Mouse (Mus musculus) adrenal gland, adult 8-10 months (tissue): ENCODE results near the gene Bcar3. TPM values are rescaled to one million over a fixed set of nuclear protein-coding genes. Genes with fewer than 3 reads are reported as not detected.
"Not testable (repeated sequence)": the region's sequence is repeated elsewhere in the genome, so short reads cannot be mapped to it uniquely, and the experiment has no call there.

ENCODE experiments used
- DNase-seq: peaks from one replicate; pipeline ENCODE4 v3.0.0; 2022
- total RNA-seq, 4 experiments: library from RNA; stranded (reverse); gene quantifications; 2 replicates each; pipeline ENCODE4 v1.2.4; 2022

The Bcar3 gene
- total RNA-seq, 4 experiments from 2014 or later: 64.1 to 91.3 (median 70.4) TPM

GRCm38 (mm10) chr3:122386444-122386843 lies 92.5 kb downstream of the Bcar3 start:
- no peak for DNase-seq

- DNase-seq: no peak
Measured at GRCm38 (mm10) chr3:122387771-122388170, 93.8 kb downstream of the Bcar3 start.

DNA sequence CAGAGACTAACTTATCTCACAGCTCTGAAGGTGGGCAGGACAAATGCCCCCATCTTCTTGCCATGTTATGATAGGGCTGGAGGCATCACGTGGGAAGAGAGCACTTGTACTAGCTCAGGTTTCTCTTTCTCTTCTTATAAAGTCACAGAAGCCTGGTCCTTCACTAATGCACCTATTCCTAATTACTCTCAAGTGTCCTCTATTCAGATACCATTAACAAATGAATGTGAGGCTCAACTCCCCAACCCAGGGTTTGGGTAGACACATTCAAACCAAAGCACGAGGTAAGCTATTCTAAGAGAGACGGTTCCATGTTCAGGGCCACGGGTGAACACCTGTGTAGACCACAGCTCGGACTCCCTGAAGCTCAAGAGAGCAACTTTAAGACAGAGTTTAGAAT lies 96.0 kb downstream of the Bcar3 start:
- DNase-seq: no peak

- no peak for DNase-seq
Measured at GRCm38 (mm10) chr3:122391098-122391497, 97.2 kb downstream of the Bcar3 start.

- no peak for DNase-seq
Measured at GRCm38 (mm10) chr3:122391816-122392215, 97.9 kb downstream of the Bcar3 start.

DNA sequence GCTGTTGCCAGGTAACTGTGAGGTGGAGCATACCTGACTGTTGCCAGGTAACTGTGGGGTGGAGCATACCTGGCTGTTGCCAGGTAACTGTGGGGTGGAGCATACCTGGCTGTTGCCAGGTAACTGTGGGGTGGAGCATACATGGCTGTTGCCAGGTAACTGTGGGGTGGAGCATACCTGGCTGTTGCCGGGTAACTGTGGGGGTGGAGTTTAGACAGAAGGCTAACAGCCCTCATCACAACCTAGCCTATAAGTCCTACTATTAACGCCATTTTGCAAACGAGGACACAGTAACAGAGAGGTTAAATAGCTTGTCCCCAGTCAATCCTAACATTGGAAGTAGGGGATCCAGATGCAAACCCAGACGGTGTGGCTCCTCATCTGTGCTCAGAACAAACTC lies 99.5 kb downstream of the Bcar3 start:
- not testable (repeated sequence) for DNase-seq

GRCm38 (mm10) chr3:122393836-122394374 lies 100.0 kb downstream of the Bcar3 start:
- DNase-seq: no peak

GRCm38 (mm10) chr3:122396957-122397356 lies 103.0 kb downstream of the Bcar3 start:
- no peak for DNase-seq

GRCm38 (mm10) chr3:122397401-122397800 lies 103.5 kb downstream of the Bcar3 start:
- DNase-seq: no peak

- no peak for DNase-seq
Measured at GRCm38 (mm10) chr3:122401011-122401410, 107.1 kb downstream of the Bcar3 start.

DNA sequence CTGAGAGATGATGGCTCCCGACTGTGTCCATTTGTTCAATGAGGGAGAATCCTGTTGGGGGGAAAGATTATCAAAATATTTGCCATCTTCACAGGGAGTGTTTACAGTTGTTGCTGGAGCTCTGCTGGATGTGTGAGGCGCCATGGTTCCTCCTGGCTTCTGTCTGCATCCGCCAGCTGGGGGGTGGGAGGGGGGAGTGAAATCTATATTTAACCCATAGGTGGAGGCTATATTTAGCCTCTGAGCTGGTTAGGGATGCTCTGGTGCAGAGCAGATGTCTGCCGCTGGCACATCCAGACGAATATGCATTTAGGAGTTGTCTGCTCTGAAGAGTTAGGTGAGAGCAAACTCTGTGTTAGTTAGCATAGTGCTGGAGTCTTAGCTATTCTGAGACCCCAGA lies 108.2 kb downstream of the Bcar3 start:
- no peak for DNase-seq

GRCm38 (mm10) chr3:122403860-122404557 lies 110.1 kb downstream of the Bcar3 start:
- DNase-seq: no peak

- no peak for DNase-seq
Measured at GRCm38 (mm10) chr3:122405203-122405956, 111.4 kb downstream of the Bcar3 start.

- no peak for DNase-seq
Measured at GRCm38 (mm10) chr3:122406416-122406815, 112.5 kb downstream of the Bcar3 start.

DNA sequence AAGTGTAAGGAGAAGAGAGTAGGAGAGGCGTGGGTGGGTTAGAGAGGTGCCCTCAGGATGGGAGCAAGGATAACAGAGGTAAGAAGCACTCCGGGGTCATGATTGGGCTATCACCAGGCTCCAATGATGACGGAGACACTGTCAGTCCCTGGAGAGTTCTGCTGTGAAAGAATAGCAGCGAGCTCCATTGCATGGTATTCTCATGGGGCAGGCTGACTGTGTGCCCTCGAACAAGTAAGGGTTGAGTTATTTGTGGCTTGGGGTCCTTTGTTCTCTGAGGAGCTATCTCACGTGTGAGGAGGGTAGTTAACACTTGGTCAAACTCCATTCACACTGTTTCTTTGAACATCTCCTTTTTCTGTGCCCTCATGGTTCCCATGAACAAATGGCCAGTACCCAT lies 113.8 kb downstream of the Bcar3 start:
- no peak for DNase-seq

- no peak for DNase-seq
Measured at GRCm38 (mm10) chr3:122408798-122409311, 114.9 kb downstream of the Bcar3 start.

GRCm38 (mm10) chr3:122411590-122411989 lies 117.7 kb downstream of the Bcar3 start:
- no peak for DNase-seq

- DNase-seq: no peak
Measured at GRCm38 (mm10) chr3:122413729-122414561, 120.0 kb downstream of the Bcar3 start.

GRCm38 (mm10) chr3:122414868-122415267 lies 120.9 kb downstream of the Bcar3 start:
- DNase-seq: no peak

DNA sequence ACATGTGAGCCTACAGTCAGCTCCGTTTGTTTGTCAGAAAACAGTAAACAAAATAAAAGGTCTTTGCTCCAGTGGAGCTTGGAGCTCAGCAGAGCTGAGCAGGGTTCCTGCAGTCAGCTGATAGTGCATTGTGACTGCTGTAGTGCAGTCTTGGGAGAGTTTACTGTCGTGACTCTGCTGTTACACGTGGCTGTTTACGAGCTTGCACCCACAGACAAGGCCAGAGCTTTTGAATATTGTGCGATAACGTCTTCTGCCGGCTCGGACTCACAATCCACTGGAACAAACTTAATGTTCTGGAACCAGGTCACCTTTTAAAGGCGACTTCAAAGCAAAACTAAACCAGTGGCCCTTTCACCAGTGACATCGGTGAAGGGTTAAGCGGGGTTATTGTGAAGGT lies 123.5 kb downstream of the Bcar3 start:
- DNase-seq: no peak

DNA sequence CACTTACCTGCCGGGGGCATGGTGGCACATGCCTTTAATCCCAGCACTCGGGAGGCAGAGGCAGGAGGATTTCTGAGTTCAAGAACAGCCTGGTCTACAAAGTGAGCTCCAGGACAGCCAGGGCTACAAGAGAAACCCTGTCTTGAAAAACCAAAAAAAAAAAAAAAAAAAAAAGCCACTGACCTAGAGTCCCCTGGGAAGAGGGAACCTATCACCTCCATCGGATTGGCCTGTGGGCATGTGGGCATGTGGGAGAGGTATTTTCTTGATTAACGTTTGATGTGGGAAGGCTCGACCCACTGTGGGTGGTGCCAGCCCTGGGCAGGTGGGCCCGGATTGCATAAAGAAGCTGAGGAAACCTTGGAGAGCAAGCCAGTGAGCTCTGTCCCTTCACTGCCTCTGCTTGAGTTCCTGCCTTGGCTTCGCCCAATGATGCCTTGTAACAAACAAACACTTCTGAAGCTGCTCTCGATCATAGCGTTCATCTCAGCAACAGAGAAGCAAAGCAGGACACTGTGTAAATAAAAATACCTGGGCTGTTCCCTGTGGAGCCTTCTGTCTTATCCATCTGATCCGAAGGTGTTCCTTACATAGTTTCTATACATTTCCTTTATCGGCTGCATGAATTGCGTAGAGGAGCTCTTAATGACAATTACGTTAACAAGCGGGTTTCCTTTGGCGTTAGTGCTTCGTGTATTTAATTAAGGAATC lies 124.8 kb downstream of the Bcar3 start:
- DNase-seq: no peak
